Mouse (Mus musculus) urinary bladder, adult 18-20 months (tissue): ENCODE measurements around the gene Olfr1110.
"Not testable (repeated sequence)": the region's sequence is repeated elsewhere in the genome, so short reads cannot be mapped to it uniquely, and the experiment has no call there.

Experiments used
- DNase-seq, 2 experiments: peaks; one replicate each; pipeline ENCODE4 v3.0.0; 2022; ENCODE audit warnings: low spot score in 2 of 2, mixed read lengths in 2 of 2

Gene Olfr1110

GRCm38 (mm10) chr2:87140200-87140599, at the start of gene Olfr1110:
Olfr1110 (minus strand) TSS chr2:87140300.
- no peak for DNase-seq

- no peak for DNase-seq
These were observed 47.4 kb upstream of the Olfr1110 start, which contains the start of gene Olfr1112 for GRCm38 (mm10) chr2:87187498-87187897. Olfr1112 (plus strand) TSS chr2:87187798.

GRCm38 (mm10) chr2:87167731-87168130, 27.6 kb upstream of the Olfr1110 start:
- DNase-seq = not testable (repeated sequence)

DNA sequence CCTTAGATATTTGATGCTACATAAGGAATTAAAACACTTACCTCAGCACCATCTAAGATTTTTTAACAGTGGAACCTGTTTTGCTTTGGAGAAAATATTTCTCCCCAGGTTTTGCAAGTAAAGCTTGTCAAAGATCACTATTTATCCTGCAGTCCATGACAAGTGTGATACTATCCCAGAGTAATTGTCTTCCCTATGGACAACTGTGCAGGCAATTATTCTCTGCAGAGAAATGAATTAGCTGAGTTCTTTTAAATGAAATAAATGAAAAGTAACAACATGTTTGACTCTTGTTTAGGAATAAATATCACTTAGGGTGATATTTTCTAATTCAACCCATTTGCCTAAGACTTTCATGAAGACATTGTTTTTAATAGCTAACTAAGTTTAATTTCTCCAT, 12.4 kb upstream of the Olfr1110 start, which contains the start of gene Olfr1111:
Olfr1111 (minus strand) TSS at position 101 of the 400 bp plus-strand sequence.
- no peak for DNase-seq

DNA sequence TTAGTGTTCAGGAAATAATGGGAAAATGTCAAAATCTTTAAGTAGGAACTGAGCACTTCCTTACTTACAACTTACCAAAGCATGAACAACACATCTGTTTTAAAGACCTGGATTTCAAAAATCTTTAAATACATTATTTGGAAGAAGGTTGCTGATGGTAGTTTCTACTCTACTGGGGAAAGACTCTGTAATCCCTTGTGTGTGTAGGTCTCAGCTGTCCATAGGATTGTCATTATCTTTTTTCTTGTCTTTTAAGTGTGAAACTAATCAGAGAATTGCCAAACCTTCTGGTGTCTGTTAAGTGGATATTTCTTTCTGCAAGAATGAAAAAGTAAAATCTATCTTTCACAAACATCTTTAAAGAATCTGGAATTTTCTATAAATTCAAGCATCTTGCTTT, 25.6 kb downstream of the Olfr1110 start, which contains the start of gene Olfr259:
Olfr259 (minus strand) TSS at position 101 of the 400 bp plus-strand sequence.
- DNase-seq = no peak

DNA sequence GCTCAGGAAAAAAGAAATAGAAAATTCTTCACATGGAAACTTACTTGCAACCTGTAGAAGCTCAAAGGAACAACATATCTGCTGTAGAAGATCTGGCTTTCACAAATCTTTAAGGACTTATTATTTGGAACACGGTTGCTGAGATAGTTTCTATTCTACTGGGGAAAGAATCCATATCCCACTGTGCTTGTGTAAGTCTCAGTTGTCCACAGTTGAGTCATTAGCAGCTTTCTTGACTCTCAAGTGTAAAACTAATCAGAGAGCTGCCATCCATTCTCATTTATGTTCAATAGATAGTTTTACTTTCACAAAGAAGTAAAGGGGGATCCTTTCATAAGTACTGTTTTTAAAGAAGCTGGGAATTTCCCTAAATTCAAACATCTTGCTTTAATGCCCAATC, 44.2 kb downstream of the Olfr1110 start, which contains the start of gene Olfr1109:
Olfr1109 (minus strand) TSS at position 101 of the 400 bp plus-strand sequence.
- no peak for DNase-seq
